Mouse (Mus musculus): ENCODE data around the gene Nbea. TPM values are rescaled to one million over a fixed set of nuclear protein-coding genes. Genes with fewer than 3 reads are reported as not detected.

The Nbea gene
- polyA plus RNA-seq, 1 experiment = 3.2 TPM

- no peaks in the 10 kb centered on the region for H3K36me3 ChIP-seq (ENCODE audit: control insufficient read depth, insufficient read depth)
- TF ChIP-seq CTCF (IDR thresholded peaks at IDR 0.05; ENCODE audit: control insufficient read depth, insufficient read depth, insufficient read length) (no peak), USF1 (IDR thresholded peaks at IDR 0.05; ENCODE audit: low read depth) (no peak), FOSL1 (IDR thresholded peaks at IDR 0.05; ENCODE audit: insufficient read depth, low read length, poor library complexity, severe bottlenecking) (no peak), MYOD1 (IDR thresholded peaks at IDR 0.05; ENCODE audit: control insufficient read depth, insufficient read length, low read depth) (no peak), CEBPB (IDR thresholded peaks at IDR 0.05; ENCODE audit: low read depth) (no peak)
- no peak overlapping the region for H3ac ChIP-seq (ENCODE audit: control insufficient read depth, insufficient read length, low read depth)
- no peak overlapping the region for H3K4me3 ChIP-seq (ENCODE audit: insufficient read depth, poor library complexity, severe bottlenecking)
- H3K79me2 ChIP-seq (ENCODE audit: control insufficient read depth, insufficient read depth) = no peaks in the 10 kb centered on the region
- no peaks in the 10 kb centered on the region for H3K79me3 ChIP-seq (ENCODE audit: low read depth)
- no peaks in the 10 kb centered on the region for H3K27me3 ChIP-seq (ENCODE audit: control insufficient read depth, insufficient read depth, insufficient read length)
Measured at GRCm38 (mm10) chr3:55710300-55710699, 473.2 kb downstream of the Nbea start.

- no peak for TF ChIP-seq CTCF (IDR thresholded peaks at IDR 0.05; ENCODE audit: control insufficient read depth, insufficient read depth, insufficient read length)
- TF ChIP-seq MYOD1 (IDR thresholded peaks at IDR 0.05; ENCODE audit: control insufficient read depth, insufficient read length, low read depth) = no peak
- no peaks in the 10 kb centered on the region for H3K79me2 ChIP-seq (ENCODE audit: control insufficient read depth, insufficient read depth)
- H3K36me3 ChIP-seq (ENCODE audit: control insufficient read depth, insufficient read depth) = no peaks in the 10 kb centered on the region
- H3K27me3 ChIP-seq (ENCODE audit: control insufficient read depth, insufficient read depth, insufficient read length) = no peaks in the 10 kb centered on the region
- no peaks in the 10 kb centered on the region for H3K79me3 ChIP-seq (ENCODE audit: low read depth)
- H3K4me3 ChIP-seq (ENCODE audit: insufficient read depth, poor library complexity, severe bottlenecking) = no peak overlapping the region
- H3ac ChIP-seq (ENCODE audit: control insufficient read depth, insufficient read length, low read depth) = no peak overlapping the region
Measured at GRCm38 (mm10) chr3:55701632-55702031, 481.9 kb downstream of the Nbea start.

DNA sequence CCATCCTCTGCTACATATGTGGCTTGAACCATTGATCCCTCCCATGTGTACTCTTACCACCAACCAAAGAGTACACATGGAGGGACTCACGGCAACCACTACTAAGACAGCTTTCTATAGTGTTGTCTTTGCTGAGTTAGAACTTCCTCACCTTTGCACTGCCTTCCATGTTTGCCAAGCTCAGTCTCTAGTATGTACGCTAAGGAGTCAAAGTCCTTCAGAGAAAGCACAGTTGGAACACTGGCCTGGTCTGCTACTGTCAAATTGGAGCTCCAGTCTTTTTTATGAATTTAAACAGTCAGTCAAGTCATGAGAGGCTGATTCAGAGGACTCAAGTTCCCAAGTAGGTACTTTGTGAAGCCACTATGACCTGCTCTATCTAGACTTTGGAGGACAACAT is 486.3 kb downstream of the Nbea start:
- no peak overlapping the region for H3K4me3 ChIP-seq (ENCODE audit: insufficient read depth, poor library complexity, severe bottlenecking)
- H3ac ChIP-seq (ENCODE audit: control insufficient read depth, insufficient read length, low read depth) = no peak overlapping the region
- no peaks in the 10 kb centered on the region for H3K79me2 ChIP-seq (ENCODE audit: control insufficient read depth, insufficient read depth)
- no peak for TF ChIP-seq MYOG (IDR thresholded peaks at IDR 0.05; ENCODE audit: control insufficient read depth, extremely low read depth, insufficient read length)
- TF ChIP-seq FOSL1 (IDR thresholded peaks at IDR 0.05; ENCODE audit: insufficient read depth, low read length, poor library complexity, severe bottlenecking) = no peak
- TF ChIP-seq CEBPB (IDR thresholded peaks at IDR 0.05; ENCODE audit: low read depth) = no peak
- no peak for TF ChIP-seq CTCF (IDR thresholded peaks at IDR 0.05; ENCODE audit: control insufficient read depth, insufficient read depth, insufficient read length)
- no peak for TF ChIP-seq USF1 (IDR thresholded peaks at IDR 0.05; ENCODE audit: low read depth)
- no peak for TF ChIP-seq MAX (IDR thresholded peaks at IDR 0.05)
- TF ChIP-seq MYOD1 (IDR thresholded peaks at IDR 0.05; ENCODE audit: control insufficient read depth, insufficient read length, low read depth) = no peak
- no peaks in the 10 kb centered on the region for H3K79me3 ChIP-seq (ENCODE audit: low read depth)
- H3K27me3 ChIP-seq (ENCODE audit: control insufficient read depth, insufficient read depth, insufficient read length) = no peaks in the 10 kb centered on the region
- H3K36me3 ChIP-seq (ENCODE audit: control insufficient read depth, insufficient read depth) = no peaks in the 10 kb centered on the region

DNA sequence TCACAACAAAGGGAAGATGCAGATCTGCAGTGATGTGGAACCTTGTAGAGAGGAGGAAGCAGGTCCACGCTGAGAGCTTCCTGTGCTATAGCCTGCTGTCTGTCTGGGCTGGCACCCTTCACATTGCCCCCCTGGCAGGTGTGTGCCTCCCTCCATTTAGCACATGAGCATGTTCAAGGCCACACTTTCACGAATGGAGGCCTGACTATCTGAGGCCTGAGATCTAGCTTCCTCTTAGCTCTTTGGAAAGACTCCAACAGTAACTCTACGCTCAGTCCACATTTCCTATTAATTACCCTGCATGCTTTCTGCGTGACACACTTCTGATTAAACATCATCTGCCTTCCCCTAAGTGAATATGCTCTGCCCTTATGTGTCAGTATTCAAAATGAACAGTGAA is 490.4 kb downstream of the Nbea start:
- H3K27me3 ChIP-seq (ENCODE audit: control insufficient read depth, insufficient read depth, insufficient read length) = no peaks in the 10 kb centered on the region
- no peaks in the 10 kb centered on the region for H3K79me2 ChIP-seq (ENCODE audit: control insufficient read depth, insufficient read depth)
- no peaks in the 10 kb centered on the region for H3K36me3 ChIP-seq (ENCODE audit: control insufficient read depth, insufficient read depth)
- H3K79me3 ChIP-seq (ENCODE audit: low read depth) = no peaks in the 10 kb centered on the region
- H3K4me3 ChIP-seq (ENCODE audit: insufficient read depth, poor library complexity, severe bottlenecking) = no peak overlapping the region
- no peak overlapping the region for H3ac ChIP-seq (ENCODE audit: control insufficient read depth, insufficient read length, low read depth)
- TF ChIP-seq CTCF (IDR thresholded peaks at IDR 0.05; ENCODE audit: control insufficient read depth, insufficient read depth, insufficient read length) = no peak
- TF ChIP-seq MYOD1 (IDR thresholded peaks at IDR 0.05; ENCODE audit: control insufficient read depth, insufficient read length, low read depth) = no peak
- TF ChIP-seq CEBPB (IDR thresholded peaks at IDR 0.05; ENCODE audit: low read depth) = no peak
- no peak for TF ChIP-seq FOSL1 (IDR thresholded peaks at IDR 0.05; ENCODE audit: insufficient read depth, low read length, poor library complexity, severe bottlenecking)
- TF ChIP-seq MAX (IDR thresholded peaks at IDR 0.05) = no peak
- TF ChIP-seq USF1 (IDR thresholded peaks at IDR 0.05; ENCODE audit: low read depth) = no peak
- TF ChIP-seq MYOG (IDR thresholded peaks at IDR 0.05; ENCODE audit: control insufficient read depth, extremely low read depth, insufficient read length) = no peak

DNA sequence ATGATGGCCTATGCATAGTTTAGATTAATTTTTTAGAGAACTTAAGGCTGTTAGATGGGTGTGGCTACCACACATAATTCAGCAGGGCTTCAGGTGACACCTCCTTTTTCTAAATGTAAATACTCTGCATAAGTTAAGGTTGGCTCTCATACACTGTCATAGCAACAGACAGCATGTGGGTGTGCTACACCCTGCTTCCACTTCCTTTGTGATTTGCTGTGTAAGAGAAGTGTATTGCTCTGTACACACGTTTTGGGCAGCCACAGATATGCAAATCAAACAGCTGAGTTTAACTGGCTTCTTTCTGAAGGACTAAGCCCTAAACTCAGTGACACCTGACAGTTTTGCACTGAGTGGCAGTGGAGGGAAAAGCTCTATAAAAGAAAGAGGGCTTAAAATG is 495.4 kb downstream of the Nbea start:
- TF ChIP-seq FOSL1 (IDR thresholded peaks at IDR 0.05; ENCODE audit: insufficient read depth, low read length, poor library complexity, severe bottlenecking) = no peak
- TF ChIP-seq MYOD1 (IDR thresholded peaks at IDR 0.05; ENCODE audit: control insufficient read depth, insufficient read length, low read depth) = no peak
- TF ChIP-seq CTCF (IDR thresholded peaks at IDR 0.05; ENCODE audit: control insufficient read depth, insufficient read depth, insufficient read length) = no peak
- no peak for TF ChIP-seq MYOG (IDR thresholded peaks at IDR 0.05; ENCODE audit: control insufficient read depth, extremely low read depth, insufficient read length)
- no peak for TF ChIP-seq MAX (IDR thresholded peaks at IDR 0.05)
- TF ChIP-seq CEBPB (IDR thresholded peaks at IDR 0.05; ENCODE audit: low read depth) = no peak
- no peak for TF ChIP-seq USF1 (IDR thresholded peaks at IDR 0.05; ENCODE audit: low read depth)
- Histone ChIP-seq H3K79me3 (ENCODE audit: low read depth) (no peaks in the 10 kb centered on the region), H3K79me2 (ENCODE audit: control insufficient read depth, insufficient read depth) (no peaks in the 10 kb centered on the region)

GRCm38 (mm10) chr3:55686993-55687392 is 496.5 kb downstream of the Nbea start:
- H3K79me2 ChIP-seq (ENCODE audit: control insufficient read depth, insufficient read depth) = no peaks in the 10 kb centered on the region
- no peaks in the 10 kb centered on the region for H3K36me3 ChIP-seq (ENCODE audit: control insufficient read depth, insufficient read depth)
- no peak for TF ChIP-seq FOSL1 (IDR thresholded peaks at IDR 0.05; ENCODE audit: insufficient read depth, low read length, poor library complexity, severe bottlenecking)
- TF ChIP-seq MAX (IDR thresholded peaks at IDR 0.05) = no peak
- TF ChIP-seq CTCF (IDR thresholded peaks at IDR 0.05; ENCODE audit: control insufficient read depth, insufficient read depth, insufficient read length) = no peak
- TF ChIP-seq USF1 (IDR thresholded peaks at IDR 0.05; ENCODE audit: low read depth) = no peak
- TF ChIP-seq MYOD1 (IDR thresholded peaks at IDR 0.05; ENCODE audit: control insufficient read depth, insufficient read length, low read depth) = no peak
- TF ChIP-seq CEBPB (IDR thresholded peaks at IDR 0.05; ENCODE audit: low read depth) = no peak
- no peak for TF ChIP-seq MYOG (IDR thresholded peaks at IDR 0.05; ENCODE audit: control insufficient read depth, extremely low read depth, insufficient read length)
- H3K4me3 ChIP-seq (ENCODE audit: insufficient read depth, poor library complexity, severe bottlenecking) = no peak overlapping the region
- no peaks in the 10 kb centered on the region for H3K79me3 ChIP-seq (ENCODE audit: low read depth)
- H3K27me3 ChIP-seq (ENCODE audit: control insufficient read depth, insufficient read depth, insufficient read length) = no peaks in the 10 kb centered on the region
- H3ac ChIP-seq (ENCODE audit: control insufficient read depth, insufficient read length, low read depth) = no peak overlapping the region

More for the DNA sequence above, 495.4 kb downstream of the Nbea start:
- H3K4me3 ChIP-seq (ENCODE audit: insufficient read depth, poor library complexity, severe bottlenecking) = no peak overlapping the region
- no peaks in the 10 kb centered on the region for H3K36me3 ChIP-seq (ENCODE audit: control insufficient read depth, insufficient read depth)
- H3K27me3 ChIP-seq (ENCODE audit: control insufficient read depth, insufficient read depth, insufficient read length) = no peaks in the 10 kb centered on the region
- no peak overlapping the region for H3ac ChIP-seq (ENCODE audit: control insufficient read depth, insufficient read length, low read depth)
